Mouse (Mus musculus) bone marrow, adult 2 months (tissue): Measurements from ENCODE around the gene Kcnk13. TPM values are rescaled to one million over a fixed set of nuclear protein-coding genes. Genes with fewer than 3 reads are reported as not detected.

Experiments used
- H3K27ac ChIP-seq: fragments of 200-500 bp; 2 replicates; pipeline ENCODE4 v1.5.1; 2012; ENCODE audit warnings: low read depth, mild to moderate bottlenecking, control low read depth, inconsistent platforms, low read length; ENCODE audit not compliant: control insufficient read depth, poor library complexity, insufficient read depth
- H3K4me1 ChIP-seq: fragments of 200-500 bp; 2 replicates; pipeline ENCODE4 v1.6.1; 2011; ENCODE audit warnings: low read length; ENCODE audit not compliant: control insufficient read depth, insufficient read depth
- H3K4me3 ChIP-seq: fragments of 200-500 bp; replicated peaks from 2 replicates; pipeline ENCODE3; 2011; ENCODE audit warnings: mild to moderate bottlenecking, low read depth, low read length, control low read depth; ENCODE audit not compliant: control insufficient read depth
- CTCF ChIP-seq: fragments of 200-500 bp; IDR thresholded peaks from 2 replicates; pipeline ENCODE4 v1.5.1; 2011; ENCODE audit warnings: low read length, control low read depth; ENCODE audit not compliant: control insufficient read depth, insufficient read depth
- POLR2A ChIP-seq: fragments of 200-500 bp; IDR thresholded peaks from 2 replicates; pipeline ENCODE4 v1.6.1; 2011; ENCODE audit warnings: low read depth, mild to moderate bottlenecking, control low read depth, low read length, borderline replicate concordance; ENCODE audit not compliant: control insufficient read depth
- WGBS: fragments of 180-500 bp; shearing (Covaris S2); methylation state at CpG from one replicate; pipeline ENCODE4 v1.1.7; 2018; 5-methylcytosine and 5-hydroxymethylcytosine counted together
- polyA plus RNA-seq: library from polyadenylated mRNA; stranded (reverse); fragments of >200 nt; gene quantifications from 2 replicates; pipeline ENCODE4 v1.2.4, GENCODE M21; 2011; ENCODE audit warnings: low replicate concordance; ENCODE audit not compliant: missing spikeins, insufficient read depth, insufficient read length

Gene Kcnk13
- polyA plus RNA-seq, 1 experiment = 0.82 TPM

- Histone ChIP-seq H3K27ac (no peak overlapping the region), H3K4me3 (no peak overlapping the region), H3K4me1 (no peaks in the 10 kb centered on the region)
- 75% methylated on average over 7 of the region's 7 CpGs for WGBS
- TF ChIP-seq POLR2A (no peak), CTCF (no peak)
Measured at GRCm38 (mm10) chr12:99972825-99973224, 8.5 kb downstream of the Kcnk13 start.

GRCm38 (mm10) chr12:99973659-99974058 lies 9.4 kb downstream of the Kcnk13 start:
- Histone ChIP-seq H3K4me1 (no peaks in the 10 kb centered on the region), H3K4me3 (no peak overlapping the region), H3K27ac (no peak overlapping the region)
- 73% methylated on average over 1 of the region's 1 CpGs for WGBS
- TF ChIP-seq CTCF (peak; percentile 64), POLR2A (no peak)

GRCm38 (mm10) chr12:99979541-99979940 lies 15.2 kb downstream of the Kcnk13 start:
- TF ChIP-seq POLR2A (no peak), CTCF (no peak)
- no peaks in the 10 kb centered on the region for H3K4me1 ChIP-seq
- WGBS = 38% methylated on average over 4 of the region's 4 CpGs
- no peak overlapping the region for H3K27ac ChIP-seq
- H3K4me3 ChIP-seq = no peak overlapping the region

- TF ChIP-seq POLR2A = no peak
- no peak for TF ChIP-seq CTCF
- no peaks in the 10 kb centered on the region; the same call in none of the 2 replicates for H3K4me1 ChIP-seq
- H3K27ac ChIP-seq = no peak overlapping the region
- WGBS = 60% methylated on average over 5 of the region's 5 CpGs
- no peak overlapping the region for H3K4me3 ChIP-seq
Measured at GRCm38 (mm10) chr12:99986797-99987196, 22.5 kb downstream of the Kcnk13 start.

DNA sequence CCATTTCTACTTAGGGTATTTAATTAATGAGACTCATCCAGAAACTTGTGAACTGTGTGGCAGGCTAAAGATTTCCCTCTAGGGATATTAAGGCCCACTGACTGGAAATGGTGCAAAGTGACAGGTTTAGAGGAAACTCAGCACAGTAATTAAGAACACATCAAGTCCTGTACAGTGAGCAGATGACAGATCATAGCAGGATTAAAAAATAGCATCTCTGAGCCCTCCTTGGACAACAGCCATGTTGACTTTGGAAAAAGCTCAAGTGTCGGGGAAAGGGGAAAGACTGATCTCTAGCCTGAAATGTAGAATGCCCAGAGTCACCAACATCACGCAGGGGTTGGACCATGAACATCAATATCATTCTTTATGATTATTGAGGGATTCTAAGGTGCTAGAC lies 23.8 kb downstream of the Kcnk13 start:
- TF ChIP-seq POLR2A (no peak), CTCF (no peak)
- no peak overlapping the region for H3K27ac ChIP-seq
- whole genome bisulfite sequencing = 85% methylated on average over 2 of the region's 2 CpGs
- no peak overlapping the region for H3K4me3 ChIP-seq
- no peaks in the 10 kb centered on the region; the same call in none of the 2 replicates for H3K4me1 ChIP-seq

- Histone ChIP-seq H3K4me3 (no peak overlapping the region), H3K27ac (no peak overlapping the region), H3K4me1 (no peaks in the 10 kb centered on the region; the same call in 1 of the 2 replicates)
- no peak for TF ChIP-seq CTCF
- 83% methylated on average over 11 of the region's 11 CpGs for WGBS
Measured at GRCm38 (mm10) chr12:99992362-99992862, 28.1 kb downstream of the Kcnk13 start.

GRCm38 (mm10) chr12:99993146-99993890 lies 29.0 kb downstream of the Kcnk13 start:
- Histone ChIP-seq H3K4me1 (no peaks in the 10 kb centered on the region; the same call in 1 of the 2 replicates), H3K27ac (no peak overlapping the region), H3K4me3 (no peak overlapping the region)
- 72% methylated on average over 10 of the region's 10 CpGs for WGBS
- TF ChIP-seq CTCF (no peak), POLR2A (no peak)

- no peak overlapping the region for H3K4me3 ChIP-seq
- no peak for TF ChIP-seq POLR2A
- no peak for TF ChIP-seq CTCF
- no peaks in the 10 kb centered on the region for H3K4me1 ChIP-seq
- WGBS = 67% methylated on average over 5 of the region's 5 CpGs
- no peak overlapping the region for H3K27ac ChIP-seq
Measured at GRCm38 (mm10) chr12:99995951-99996350, 31.7 kb downstream of the Kcnk13 start.

- H3K27ac ChIP-seq = no peak overlapping the region
- TF ChIP-seq POLR2A = no peak
- no peak for TF ChIP-seq CTCF
- WGBS = 80% methylated on average over 5 of the region's 5 CpGs
- no peaks in the 10 kb centered on the region for H3K4me1 ChIP-seq
- no peak overlapping the region for H3K4me3 ChIP-seq
Measured at GRCm38 (mm10) chr12:99999726-100000125, 35.4 kb downstream of the Kcnk13 start.
